Mouse (Mus musculus): ENCODE results near the gene Iqck.

Gene Iqck

GRCm38 (mm10) chr7:118850676-118851290, 4.8 kb upstream of the Iqck start:
- no peak for DNase-seq (ENCODE audit: low spot score)

- DNase-seq (ENCODE audit: low spot score) = no peak
Measured at GRCm38 (mm10) chr7:118851571-118851970, 4.0 kb upstream of the Iqck start.

- DNase-seq (ENCODE audit: low spot score) = no peak
Measured at GRCm38 (mm10) chr7:118852611-118853010, 2.9 kb upstream of the Iqck start.

- no peak for DNase-seq (ENCODE audit: low spot score)
Measured at GRCm38 (mm10) chr7:118854606-118855005, 946 bp upstream of the Iqck start.

- no peak for DNase-seq (ENCODE audit: low spot score)
Measured at GRCm38 (mm10) chr7:118855877-118856304, 339 bp downstream of the Iqck start, which contains the start of gene Knop1. Knop1 (minus strand) TSS chr7:118856254.

- DNase-seq (ENCODE audit: low spot score) = no peak
Measured at GRCm38 (mm10) chr7:118858640-118859039, 3.1 kb downstream of the Iqck start.

GRCm38 (mm10) chr7:118865362-118865761, 9.8 kb downstream of the Iqck start:
- no peak for DNase-seq (ENCODE audit: low spot score)

- DNase-seq (ENCODE audit: low spot score) = no peak
Measured at GRCm38 (mm10) chr7:118879466-118880029, 24.0 kb downstream of the Iqck start.

GRCm38 (mm10) chr7:118883957-118884356, 28.4 kb downstream of the Iqck start:
- no peak for DNase-seq (ENCODE audit: low spot score)

- DNase-seq (ENCODE audit: low spot score) = no peak
Measured at GRCm38 (mm10) chr7:118884969-118885368, 29.4 kb downstream of the Iqck start.

- no peak for DNase-seq (ENCODE audit: low spot score)
Measured at GRCm38 (mm10) chr7:118887303-118888055, 31.9 kb downstream of the Iqck start.

- DNase-seq (ENCODE audit: low spot score) = no peak
Measured at GRCm38 (mm10) chr7:118889046-118889680, 33.6 kb downstream of the Iqck start.

GRCm38 (mm10) chr7:118895469-118896450, 40.2 kb downstream of the Iqck start:
- no peak for DNase-seq (ENCODE audit: low spot score)

GRCm38 (mm10) chr7:118898063-118898462, 42.5 kb downstream of the Iqck start:
- DNase-seq (ENCODE audit: low spot score) = no peak

GRCm38 (mm10) chr7:118900090-118900489, 44.5 kb downstream of the Iqck start:
- no peak for DNase-seq (ENCODE audit: low spot score)

GRCm38 (mm10) chr7:118902944-118903343, 47.4 kb downstream of the Iqck start:
- peak; percentile 41 for DNase-seq (ENCODE audit: low spot score)

- no peak for DNase-seq (ENCODE audit: low spot score)
Measured at GRCm38 (mm10) chr7:118903879-118904278, 48.3 kb downstream of the Iqck start.

GRCm38 (mm10) chr7:118904530-118904929, 49.0 kb downstream of the Iqck start:
- no peak for DNase-seq (ENCODE audit: low spot score)

GRCm38 (mm10) chr7:118908961-118909515, 53.5 kb downstream of the Iqck start:
- DNase-seq (ENCODE audit: low spot score) = no peak

- no peak for DNase-seq (ENCODE audit: low spot score)
Measured at GRCm38 (mm10) chr7:118910464-118910863, 54.9 kb downstream of the Iqck start.

GRCm38 (mm10) chr7:118911170-118911569, 55.6 kb downstream of the Iqck start:
- no peak for DNase-seq (ENCODE audit: low spot score)

All from urinary bladder, postnatal 25 days (tissue).